Mouse (Mus musculus) olfactory bulb, adult 2 months (tissue): ENCODE data around the gene Farp1. TPM values are rescaled to one million over a fixed set of nuclear protein-coding genes. Genes with fewer than 3 reads are reported as not detected.

Experiments used
- H3K27ac ChIP-seq: fragments of 200-500 bp; 2 replicates; pipeline ENCODE4 v1.5.1; 2012; ENCODE audit warnings: low read depth, low read length; ENCODE audit not compliant: insufficient read depth
- H3K4me1 ChIP-seq: fragments of 200-500 bp; 2 replicates; pipeline ENCODE4 v1.6.1; 2012; ENCODE audit warnings: low read length; ENCODE audit not compliant: control insufficient read depth, insufficient read depth
- H3K4me3 ChIP-seq: fragments of 200-500 bp; 2 replicates; pipeline ENCODE4 v1.5.1; 2012; ENCODE audit warnings: mild to moderate bottlenecking, low read depth, low read length, moderate library complexity; ENCODE audit not compliant: insufficient read depth
- CTCF ChIP-seq: fragments of 200-500 bp; IDR thresholded peaks from 2 replicates; pipeline ENCODE4 v1.5.1; 2012; ENCODE audit warnings: low read depth, mild to moderate bottlenecking, low read length, moderate library complexity; ENCODE audit not compliant: insufficient read depth
- POLR2A ChIP-seq: fragments of 200-500 bp; IDR thresholded peaks from 2 replicates; pipeline ENCODE4 v1.6.1; 2012; ENCODE audit warnings: mild to moderate bottlenecking, low read depth, low read length, moderate library complexity; ENCODE audit not compliant: insufficient read depth
- WGBS: fragments of 180-500 bp; shearing (Covaris S2); methylation state at CpG from one replicate; pipeline ENCODE4 v1.1.7; 2018; 5-methylcytosine and 5-hydroxymethylcytosine counted together
- polyA plus RNA-seq: library from polyadenylated mRNA; stranded (reverse); fragments of >200 nt; gene quantifications from 2 replicates; pipeline ENCODE4 v1.2.4, GENCODE M21; 2012; ENCODE audit warnings: low replicate concordance; ENCODE audit not compliant: missing spikeins, insufficient read depth, insufficient read length

The Farp1 gene
- polyA plus RNA-seq, 1 experiment = not detected

GRCm38 (mm10) chr14:121299093-121299492 lies 264.1 kb downstream of the Farp1 start:
- H3K27ac ChIP-seq = no peak overlapping the region
- no peak overlapping the region for H3K4me3 ChIP-seq
- WGBS = 88% methylated on average over 9 of the region's 9 CpGs
- H3K4me1 ChIP-seq = peaks cover 5% of the 10 kb centered on the region
- no peak for TF ChIP-seq CTCF
- no peak for TF ChIP-seq POLR2A

- H3K4me1 ChIP-seq = peaks cover 6% of the 10 kb centered on the region
- no peak overlapping the region for H3K4me3 ChIP-seq
- 58% methylated on average over 7 of the region's 7 CpGs for WGBS
- no peak for TF ChIP-seq POLR2A
- TF ChIP-seq CTCF = no peak
- H3K27ac ChIP-seq = no peak overlapping the region
Observed at GRCm38 (mm10) chr14:121304523-121304922, 269.5 kb downstream of the Farp1 start.

GRCm38 (mm10) chr14:121305316-121306064 lies 270.5 kb downstream of the Farp1 start:
- H3K4me1 ChIP-seq = peaks cover 8% of the 10 kb centered on the region
- H3K4me3 ChIP-seq = no peak overlapping the region
- 72% methylated on average over 8 of the region's 8 CpGs for WGBS
- no peak for TF ChIP-seq CTCF
- no peak for TF ChIP-seq POLR2A
- H3K27ac ChIP-seq = no peak overlapping the region

GRCm38 (mm10) chr14:121309909-121310308 lies 274.9 kb downstream of the Farp1 start:
- Histone ChIP-seq H3K4me3 (no peak overlapping the region), H3K4me1 (peaks cover 16% of the 10 kb centered on the region), H3K27ac (no peak overlapping the region)
- TF ChIP-seq POLR2A = no peak
- no peak for TF ChIP-seq CTCF
- WGBS = 92% methylated on average over 3 of the region's 3 CpGs

GRCm38 (mm10) chr14:121310325-121311080 lies 275.5 kb downstream of the Farp1 start:
- Histone ChIP-seq H3K4me1 (peaks cover 22% of the 10 kb centered on the region), H3K27ac (no peak overlapping the region), H3K4me3 (no peak overlapping the region)
- TF ChIP-seq CTCF (no peak), POLR2A (no peak)
- WGBS = 88% methylated on average over 6 of the region's 6 CpGs

GRCm38 (mm10) chr14:121311083-121311482 lies 276.1 kb downstream of the Farp1 start:
- Histone ChIP-seq H3K27ac (no peak overlapping the region), H3K4me1 (peaks cover 27% of the 10 kb centered on the region), H3K4me3 (no peak overlapping the region)
- WGBS = 85% methylated on average over 2 of the region's 2 CpGs
- TF ChIP-seq POLR2A (no peak), CTCF (no peak)

- no peak overlapping the region for H3K4me3 ChIP-seq
- WGBS = 84% methylated on average over 10 of the region's 10 CpGs
- no peak overlapping the region for H3K27ac ChIP-seq
- no peak for TF ChIP-seq CTCF
- TF ChIP-seq POLR2A = no peak
- H3K4me1 ChIP-seq = peaks cover 39% of the 10 kb centered on the region
Observed at GRCm38 (mm10) chr14:121313283-121313682, 278.3 kb downstream of the Farp1 start.

- WGBS = 57% methylated on average over 3 of the region's 3 CpGs
- H3K4me1 ChIP-seq = peaks cover 40% of the 10 kb centered on the region
- no peak overlapping the region for H3K27ac ChIP-seq
- TF ChIP-seq CTCF (no peak), POLR2A (no peak)
- no peak overlapping the region for H3K4me3 ChIP-seq
Observed at GRCm38 (mm10) chr14:121314934-121315333, 279.9 kb downstream of the Farp1 start.

- WGBS = 53% methylated on average over 5 of the region's 5 CpGs
- TF ChIP-seq CTCF = no peak
Observed at GRCm38 (mm10) chr14:121316136-121316535, 281.1 kb downstream of the Farp1 start.

More at GRCm38 (mm10) chr14:121316136-121316535, 281.1 kb downstream of the Farp1 start:
- Histone ChIP-seq H3K27ac (no peak overlapping the region), H3K4me1 (peaks cover 35% of the 10 kb centered on the region), H3K4me3 (no peak overlapping the region)
